Mouse (Mus musculus) heart, adult 2 months (tissue): ENCODE measurements around the gene Ifitm1. TPM values are rescaled to one million over a fixed set of nuclear protein-coding genes. Genes with fewer than 3 reads are reported as not detected.

Experiments used
- DNase-seq, 2 experiments: peaks; one replicate each; pipeline ENCODE4 v3.0.0; 2021
- H3K27ac ChIP-seq: fragments of 200-600 bp; 2 replicates; pipeline ENCODE4 v1.8.1; 2022
- H3K27me3 ChIP-seq: fragments of 200-500 bp; 2 replicates; pipeline ENCODE4 v1.6.1; 2012; ENCODE audit warnings: mild to moderate bottlenecking, low read length, inconsistent platforms, mixed read lengths; ENCODE audit not compliant: control insufficient read depth, insufficient read depth
- H3K36me3 ChIP-seq: fragments of 200-500 bp; 2 replicates; pipeline ENCODE4 v1.6.1; 2012; ENCODE audit warnings: low read length, inconsistent platforms; ENCODE audit not compliant: control insufficient read depth, insufficient read depth
- H3K4me1 ChIP-seq: fragments of 200-500 bp; 2 replicates; pipeline ENCODE4 v1.6.1; 2011; ENCODE audit warnings: low read length; ENCODE audit not compliant: control insufficient read depth, insufficient read depth
- H3K4me3 ChIP-seq: fragments of 200-600 bp; 2 replicates; pipeline ENCODE4 v1.8.1; 2022
- H3K79me2 ChIP-seq: fragments of 200-500 bp; replicated peaks from 2 replicates; pipeline ENCODE4 v1.6.1; 2012; ENCODE audit warnings: mild to moderate bottlenecking, inconsistent platforms, low read length, moderate library complexity, mixed read lengths; ENCODE audit not compliant: control insufficient read depth, insufficient read depth
- H3K9ac ChIP-seq: fragments of 200-500 bp; 2 replicates; pipeline ENCODE4 v1.6.1; 2012; ENCODE audit warnings: low read depth, mild to moderate bottlenecking, control low read depth, inconsistent platforms, low read length, mixed read lengths
- CTCF ChIP-seq: fragments of 200-600 bp; IDR thresholded peaks from 2 replicates; pipeline ENCODE4 v1.8.1; 2022; ENCODE audit warnings: antibody characterized with exemption, mild to moderate bottlenecking, moderate library complexity
- EP300 ChIP-seq: fragments of 200-500 bp; IDR thresholded peaks from 2 replicates; pipeline ENCODE4 v1.6.1; 2011; ENCODE audit warnings: low read depth, low read length, control low read depth; ENCODE audit not compliant: insufficient read depth
- POLR2A ChIP-seq: fragments of 200-500 bp; IDR thresholded peaks from 2 replicates; pipeline ENCODE4 v1.6.1; 2011; ENCODE audit warnings: mild to moderate bottlenecking, low read depth, low read length, control low read depth; ENCODE audit not compliant: insufficient read depth
- WGBS: fragments of 180-500 bp; shearing (Covaris S2); methylation state at CpG from one replicate; pipeline ENCODE4 v1.1.7; 2018; 5-methylcytosine and 5-hydroxymethylcytosine counted together
- intact Hi-C: fragments of 180-260 bp; cut with DNase I; formaldehyde crosslinking; loops from one replicate; pipeline ENCODE4 v1.15.1; 2025
- polyA plus RNA-seq: library from polyadenylated mRNA; depleted of rRNA; stranded (reverse); fragments of >200 nt; gene quantifications from 2 replicates; pipeline ENCODE4 v1.2.3, GENCODE M21; 2012
- total RNA-seq, 2 experiments: library from RNA; stranded (reverse); gene quantifications; 2 replicates each; pipeline ENCODE4 v1.2.3; 2021

Ifitm1 gene
- total and polyA plus RNA-seq, 3 experiments = 6.1 to 52.2 (median 7.7) TPM

- H3K4me1 ChIP-seq = peaks cover 4% of the 10 kb centered on the region
- intact Hi-C loops = no loop called here
- WGBS = 24% methylated on average over 30 of the region's 30 CpGs
- peak overlapping the region; percentile 30 for H3K4me3 ChIP-seq
- H3K9ac ChIP-seq = no peak overlapping the region
- no peak overlapping the region for H3K27ac ChIP-seq
- H3K79me2 ChIP-seq = no peaks in the 10 kb centered on the region
- H3K27me3 ChIP-seq = peaks cover 18% of the 10 kb centered on the region
- H3K36me3 ChIP-seq = no peaks in the 10 kb centered on the region
- no peak for DNase-seq
- TF ChIP-seq POLR2A = no peak
- TF ChIP-seq CTCF = no peak
- TF ChIP-seq EP300 = no peak
These were observed 43.8 kb upstream of the Ifitm1 start for GRCm38 (mm10) chr7:140923070-140923775.

DNA sequence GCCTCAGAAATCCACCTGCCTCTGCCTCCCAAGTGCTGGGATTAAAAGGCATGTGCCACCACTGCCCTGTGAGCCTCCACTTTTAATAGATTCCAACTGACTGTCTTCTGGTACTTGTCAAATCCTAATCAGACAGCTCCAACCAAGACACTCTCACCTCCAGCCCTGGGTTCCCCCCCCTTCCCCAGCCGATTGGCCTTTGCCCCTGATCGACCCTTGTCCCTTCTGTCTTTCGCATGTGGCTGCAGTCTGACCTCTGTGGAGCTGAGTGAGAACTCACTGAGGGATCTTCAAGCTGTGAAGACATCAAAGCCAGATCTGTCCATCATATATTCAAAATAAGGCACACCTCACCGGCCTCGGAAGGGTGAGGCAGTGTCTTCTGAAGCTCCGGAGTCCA is 39.8 kb upstream of the Ifitm1 start:
- intact Hi-C loops = no loop called here
- Histone ChIP-seq H3K79me2 (no peaks in the 10 kb centered on the region), H3K36me3 (no peaks in the 10 kb centered on the region), H3K4me1 (peaks cover 3% of the 10 kb centered on the region), H3K27me3 (peaks cover 10% of the 10 kb centered on the region), H3K27ac (no peak overlapping the region), H3K4me3 (no peak overlapping the region), H3K9ac (no peak overlapping the region)
- no peak for DNase-seq
- WGBS = 81% methylated on average over 6 of the region's 6 CpGs
- no peak for TF ChIP-seq CTCF
- no peak for TF ChIP-seq POLR2A
- no peak for TF ChIP-seq EP300

GRCm38 (mm10) chr7:140938436-140938835 is 28.6 kb upstream of the Ifitm1 start:
- peak; percentile 38 for TF ChIP-seq CTCF
- no peak for TF ChIP-seq POLR2A
- no peak for TF ChIP-seq EP300
- Histone ChIP-seq H3K4me1 (peaks cover 10% of the 10 kb centered on the region), H3K4me3 (no peak overlapping the region), H3K79me2 (no peaks in the 10 kb centered on the region), H3K27ac (no peak overlapping the region), H3K9ac (no peak overlapping the region), H3K27me3 (no peaks in the 10 kb centered on the region), H3K36me3 (no peaks in the 10 kb centered on the region)
- intact Hi-C loops = no loop called here
- WGBS = 49% methylated on average over 3 of the region's 3 CpGs
- no peak for DNase-seq

GRCm38 (mm10) chr7:140938896-140939295 is 28.1 kb upstream of the Ifitm1 start:
- Histone ChIP-seq H3K4me3 (no peak overlapping the region), H3K9ac (no peak overlapping the region), H3K27me3 (no peaks in the 10 kb centered on the region), H3K27ac (no peak overlapping the region), H3K4me1 (peaks cover 10% of the 10 kb centered on the region), H3K36me3 (no peaks in the 10 kb centered on the region), H3K79me2 (no peaks in the 10 kb centered on the region)
- no peak for DNase-seq
- no peak for TF ChIP-seq CTCF
- no peak for TF ChIP-seq EP300
- no peak for TF ChIP-seq POLR2A
- 52% methylated on average over 2 of the region's 2 CpGs for WGBS
- intact Hi-C loops = no loop called here

DNA sequence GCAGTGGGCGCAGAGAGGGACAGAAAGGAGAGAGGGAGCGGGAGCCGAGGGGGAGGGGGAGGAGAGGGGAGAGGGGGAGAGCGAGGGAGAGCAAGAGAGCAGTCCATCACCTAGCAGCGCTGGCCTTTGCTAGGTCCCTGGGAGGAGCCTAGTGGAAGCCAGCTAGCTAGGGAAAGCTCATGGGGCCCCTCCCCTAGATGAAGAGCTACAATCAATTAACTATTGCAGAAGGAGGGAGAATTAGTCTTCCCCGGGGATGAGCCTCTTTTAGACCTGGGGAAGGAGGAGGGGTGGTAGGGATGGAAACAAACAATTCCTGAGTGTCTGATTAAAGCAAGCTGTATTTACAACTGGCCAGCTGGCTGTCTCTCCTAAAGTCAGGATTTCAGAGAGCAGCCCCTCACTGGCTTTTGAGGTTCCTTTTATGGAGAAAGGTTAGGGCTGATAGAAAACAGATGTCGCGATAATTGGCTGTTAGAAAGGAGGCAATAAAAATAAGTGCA is 27.3 kb upstream of the Ifitm1 start:
- TF ChIP-seq POLR2A = no peak
- no peak for TF ChIP-seq CTCF
- TF ChIP-seq EP300 = no peak
- 36% methylated on average over 8 of the region's 8 CpGs for WGBS
- Histone ChIP-seq H3K27ac (no peak overlapping the region), H3K79me2 (no peaks in the 10 kb centered on the region), H3K4me1 (peaks cover 10% of the 10 kb centered on the region), H3K27me3 (no peaks in the 10 kb centered on the region), H3K9ac (no peak overlapping the region), H3K4me3 (no peak overlapping the region), H3K36me3 (no peaks in the 10 kb centered on the region)
- intact Hi-C loops = loop anchor here (2.0 to 5.0 kb wide), 3 partner anchors 31 to 253 kb away; partner anchors contain the start of genes Hras and Lrrc56
- DNase-seq = peak in 1 of 2 experiments; percentile 33
